Mouse (Mus musculus): ENCODE results near the gene Sh3pxd2a.

DNA sequence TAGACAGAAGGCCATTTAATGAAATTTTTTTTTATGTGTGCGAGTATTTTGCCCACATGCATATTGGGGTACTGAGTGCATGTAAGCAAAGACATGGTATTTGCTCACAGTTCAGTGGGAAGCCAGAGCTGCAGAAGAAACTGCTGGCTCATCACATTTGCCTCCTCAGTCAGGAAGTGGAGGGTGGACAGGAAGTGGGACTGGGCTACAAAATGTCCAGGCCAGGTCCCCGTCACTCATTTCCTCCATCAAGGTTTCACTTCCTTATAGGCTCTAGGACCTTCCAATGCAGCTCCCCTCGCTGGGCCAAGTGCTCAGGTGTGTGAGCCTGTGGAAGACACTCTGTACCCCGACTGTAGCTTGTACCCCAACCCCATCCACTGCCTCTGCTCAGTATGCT lies 239.5 kb downstream of the Sh3pxd2a start:
- no peak; the same call in 1 of the 2 replicates for TF ChIP-seq EP300 (IDR thresholded peaks at IDR 0.05; ENCODE audit: low read depth)
- no peak for TF ChIP-seq CTCF (IDR thresholded peaks at IDR 0.05; ENCODE audit: low read depth)

Data from liver, postnatal 0 days (tissue).